Mouse (Mus musculus): ENCODE data around the gene Ect2l. TPM values are rescaled to one million over a fixed set of nuclear protein-coding genes. Genes with fewer than 3 reads are reported as not detected.
"Not testable (repeated sequence)": the region's sequence is repeated elsewhere in the genome, so short reads cannot be mapped to it uniquely, and the experiment has no call there.

Ect2l gene
- polyA plus RNA-seq, 1 experiment from 2014 or later = 0.11 TPM

DNA sequence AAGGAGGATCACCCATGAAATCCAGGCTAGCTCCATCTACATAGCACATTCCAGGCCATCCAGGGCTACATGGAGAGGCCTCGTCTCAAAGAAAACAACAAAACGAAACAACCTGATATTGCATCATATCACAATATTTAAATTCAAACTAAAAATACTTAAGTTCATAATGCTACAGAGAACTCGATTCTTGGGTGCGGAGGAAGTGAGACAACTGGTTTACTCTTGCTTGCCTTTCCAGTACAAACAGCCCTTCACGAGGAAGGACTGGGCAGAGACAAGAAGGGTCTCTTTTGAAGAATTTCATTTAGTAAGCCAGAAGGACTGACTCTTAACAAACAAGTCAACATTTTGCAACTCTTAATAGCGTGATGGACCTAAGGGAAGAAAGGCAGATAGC, 22.1 kb downstream of the Ect2l start:
- H3K9me3 ChIP-seq = no peaks in the 10 kb centered on the region
- H3K4me3 ChIP-seq (replicated peaks) = no peak overlapping the region
- no peak overlapping the region for H3K4me2 ChIP-seq (replicated peaks)
- 73% methylated on average over 6 of the region's 6 CpGs for WGBS
- H3K4me1 ChIP-seq (replicated peaks) = no peaks in the 10 kb centered on the region
- no peak overlapping the region for H3K9ac ChIP-seq
- ATAC-seq = no peak
- no peaks in the 10 kb centered on the region for H3K27me3 ChIP-seq (replicated peaks)
- no peak overlapping the region for H3K27ac ChIP-seq
- no peaks in the 10 kb centered on the region for H3K36me3 ChIP-seq

DNA sequence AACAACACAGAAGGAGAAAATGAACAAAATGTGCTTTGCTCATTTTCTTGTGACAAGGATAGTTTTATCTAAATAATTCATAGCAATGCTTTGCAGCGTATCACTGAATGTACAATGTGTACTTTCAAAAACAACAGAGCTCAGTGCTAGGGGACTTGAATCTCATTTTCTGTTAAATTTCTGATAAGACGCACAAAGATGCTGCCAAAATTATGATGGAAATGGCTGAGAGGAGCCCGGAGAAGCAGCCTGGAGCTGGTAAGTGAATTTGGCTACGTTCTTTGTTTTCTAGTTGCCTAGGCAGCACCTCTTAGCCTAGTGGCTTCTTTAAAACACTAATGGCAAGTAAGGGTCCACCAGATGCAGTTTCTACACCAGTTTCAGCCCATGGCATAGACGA, 28.4 kb downstream of the Ect2l start:
- ATAC-seq = no peak
- H3K4me3 ChIP-seq (replicated peaks) = no peak overlapping the region
- H3K27ac ChIP-seq = no peak overlapping the region
- no peaks in the 10 kb centered on the region for H3K36me3 ChIP-seq
- H3K9me3 ChIP-seq = no peaks in the 10 kb centered on the region
- no peak overlapping the region for H3K4me2 ChIP-seq (replicated peaks)
- WGBS = 78% methylated on average over 5 of the region's 5 CpGs
- no peaks in the 10 kb centered on the region for H3K4me1 ChIP-seq (replicated peaks)
- H3K27me3 ChIP-seq (replicated peaks) = no peaks in the 10 kb centered on the region
- H3K9ac ChIP-seq = no peak overlapping the region

DNA sequence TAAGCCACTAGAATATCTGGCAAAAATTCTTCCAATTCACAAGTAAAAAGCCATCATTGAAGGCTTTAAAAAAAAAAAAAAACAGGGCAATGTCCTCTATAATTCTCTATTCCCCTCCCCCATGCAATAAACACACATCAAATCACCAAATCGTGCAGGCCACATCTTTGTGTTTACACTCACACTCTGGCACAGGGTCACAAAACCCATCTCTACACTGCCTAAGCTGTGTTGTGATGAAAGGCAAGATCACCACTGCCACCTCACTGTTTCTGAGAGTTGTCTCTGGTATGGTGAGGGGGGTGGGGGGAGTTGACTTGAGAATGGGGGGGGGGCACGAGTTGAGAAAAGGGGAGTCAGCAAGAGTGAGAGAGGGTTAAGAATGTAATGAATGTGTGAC, 33.4 kb downstream of the Ect2l start:
- WGBS = 46% methylated on average over 2 of the region's 2 CpGs
- Histone ChIP-seq H3K9me3 (no peaks in the 10 kb centered on the region), H3K36me3 (no peaks in the 10 kb centered on the region), H3K4me2 (replicated peaks) (no peak overlapping the region), H3K4me3 (replicated peaks) (no peak overlapping the region), H3K4me1 (replicated peaks) (no peaks in the 10 kb centered on the region), H3K27me3 (replicated peaks) (no peaks in the 10 kb centered on the region), H3K9ac (no peak overlapping the region), H3K27ac (no peak overlapping the region)
- no peak for ATAC-seq

DNA sequence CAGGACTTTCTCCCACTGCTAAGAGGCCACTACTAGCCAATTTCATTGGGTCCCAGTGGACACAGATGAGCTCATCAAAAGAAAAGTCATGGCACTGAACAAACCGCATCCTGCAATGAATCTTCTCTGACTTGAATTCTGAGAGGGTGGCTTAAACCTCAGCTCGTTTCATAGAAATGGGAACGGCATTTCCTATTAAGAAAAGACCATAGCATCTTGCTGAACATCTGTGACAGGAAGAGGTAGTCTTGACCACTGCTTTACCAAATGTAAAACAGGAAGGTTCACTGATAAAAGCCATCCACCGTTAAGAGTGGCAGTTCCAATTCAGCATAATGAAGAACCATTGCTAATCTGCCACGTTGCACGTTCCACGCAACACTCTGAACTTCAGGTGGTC, 34.0 kb downstream of the Ect2l start:
- Histone ChIP-seq H3K27me3 (replicated peaks) (no peaks in the 10 kb centered on the region), H3K9me3 (no peaks in the 10 kb centered on the region), H3K27ac (no peak overlapping the region), H3K4me3 (replicated peaks) (no peak overlapping the region), H3K9ac (no peak overlapping the region), H3K4me2 (replicated peaks) (no peak overlapping the region), H3K4me1 (replicated peaks) (no peaks in the 10 kb centered on the region), H3K36me3 (no peaks in the 10 kb centered on the region)
- 87% methylated on average over 7 of the region's 7 CpGs for WGBS
- no peak for ATAC-seq

DNA sequence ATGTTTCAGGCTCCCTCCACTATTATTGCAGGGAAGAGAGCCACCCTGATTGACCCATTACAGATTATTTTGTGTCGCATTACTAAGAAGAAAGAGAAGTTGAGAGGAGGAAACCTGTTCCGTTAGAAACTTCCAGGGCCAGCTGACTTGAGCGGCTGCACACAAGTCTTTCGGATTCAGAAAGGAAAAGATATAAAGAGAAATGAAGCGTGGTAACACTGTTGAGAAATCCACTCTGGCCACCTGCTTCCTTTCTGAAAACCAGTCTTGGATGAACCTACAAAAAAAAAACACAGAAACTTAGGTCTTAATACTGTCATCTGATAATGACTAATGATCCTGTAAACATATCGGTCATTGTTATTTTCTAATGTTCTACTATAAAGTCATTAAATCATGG, 35.6 kb downstream of the Ect2l start:
- no peak overlapping the region for H3K9ac ChIP-seq
- no peak overlapping the region for H3K4me2 ChIP-seq (replicated peaks)
- no peaks in the 10 kb centered on the region for H3K27me3 ChIP-seq (replicated peaks)
- WGBS = 87% methylated on average over 6 of the region's 6 CpGs
- no peak overlapping the region for H3K27ac ChIP-seq
- H3K36me3 ChIP-seq = no peaks in the 10 kb centered on the region
- no peak overlapping the region for H3K4me3 ChIP-seq (replicated peaks)
- H3K9me3 ChIP-seq = no peaks in the 10 kb centered on the region
- H3K4me1 ChIP-seq (replicated peaks) = no peaks in the 10 kb centered on the region
- ATAC-seq = no peak

DNA sequence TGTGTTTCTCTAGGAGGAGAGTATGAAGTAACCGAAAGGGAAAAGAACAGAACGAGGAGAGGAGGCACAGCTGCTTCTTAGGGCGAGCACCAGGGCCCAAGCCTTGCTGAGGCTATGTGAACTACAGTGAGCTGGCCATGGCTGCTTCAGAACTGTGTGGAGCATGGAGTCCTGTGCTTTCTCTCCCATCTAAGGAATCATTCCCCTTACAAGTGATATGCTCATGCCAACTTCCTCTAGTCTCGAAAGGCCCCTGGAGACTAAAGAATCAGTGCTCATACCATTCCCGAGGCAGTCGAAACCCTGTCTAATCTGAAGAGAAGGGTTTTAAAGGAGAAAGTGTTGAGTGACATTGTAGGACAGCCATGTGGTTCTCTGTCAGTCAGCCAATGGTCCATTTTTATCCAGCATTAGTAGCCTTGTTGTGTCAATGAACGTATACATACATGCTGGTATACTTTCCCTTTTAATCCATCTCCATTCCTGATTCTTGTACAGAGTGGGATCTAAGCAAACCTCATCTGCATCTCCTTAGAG, 48.2 kb downstream of the Ect2l start:
- H3K4me2 ChIP-seq (replicated peaks) = no peak overlapping the region
- 87% methylated on average over 7 of the region's 7 CpGs for WGBS
- no peak for ATAC-seq
- H3K4me1 ChIP-seq (replicated peaks) = no peaks in the 10 kb centered on the region
- no peaks in the 10 kb centered on the region for H3K9me3 ChIP-seq
- H3K27ac ChIP-seq = no peak overlapping the region
- H3K27me3 ChIP-seq (replicated peaks) = no peaks in the 10 kb centered on the region
- H3K36me3 ChIP-seq = no peaks in the 10 kb centered on the region
- H3K4me3 ChIP-seq (replicated peaks) = no peak overlapping the region
- H3K9ac ChIP-seq = no peak overlapping the region

DNA sequence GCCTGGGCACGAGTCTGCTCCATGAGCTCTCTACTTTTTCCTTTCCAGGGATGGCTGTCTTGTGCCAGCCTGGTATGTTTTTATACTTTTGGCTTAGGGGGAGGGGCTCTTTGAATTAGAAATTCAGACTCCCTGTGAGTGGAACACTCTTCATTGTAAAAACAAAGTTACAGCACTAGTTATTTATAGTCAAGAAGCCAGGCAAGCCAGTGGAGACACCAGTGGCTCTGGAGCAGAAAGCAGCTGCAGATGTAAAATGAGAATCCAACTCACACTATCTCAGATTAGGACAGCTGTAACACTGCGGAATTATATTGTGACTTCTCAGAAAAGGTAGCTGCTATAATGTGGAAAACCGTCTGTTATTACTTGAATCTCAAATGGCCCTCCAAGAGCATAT, 63.5 kb downstream of the Ect2l start:
- no peak overlapping the region for H3K27ac ChIP-seq
- no peak overlapping the region for H3K9ac ChIP-seq
- no peak overlapping the region for H3K4me2 ChIP-seq (replicated peaks)
- no peak for ATAC-seq
- no peak overlapping the region for H3K4me3 ChIP-seq (replicated peaks)
- no peaks in the 10 kb centered on the region for H3K4me1 ChIP-seq (replicated peaks)
- 76% methylated on average over 3 of the region's 3 CpGs for WGBS
- no peaks in the 10 kb centered on the region for H3K36me3 ChIP-seq
- H3K9me3 ChIP-seq = no peaks in the 10 kb centered on the region
- no peaks in the 10 kb centered on the region for H3K27me3 ChIP-seq (replicated peaks)

DNA sequence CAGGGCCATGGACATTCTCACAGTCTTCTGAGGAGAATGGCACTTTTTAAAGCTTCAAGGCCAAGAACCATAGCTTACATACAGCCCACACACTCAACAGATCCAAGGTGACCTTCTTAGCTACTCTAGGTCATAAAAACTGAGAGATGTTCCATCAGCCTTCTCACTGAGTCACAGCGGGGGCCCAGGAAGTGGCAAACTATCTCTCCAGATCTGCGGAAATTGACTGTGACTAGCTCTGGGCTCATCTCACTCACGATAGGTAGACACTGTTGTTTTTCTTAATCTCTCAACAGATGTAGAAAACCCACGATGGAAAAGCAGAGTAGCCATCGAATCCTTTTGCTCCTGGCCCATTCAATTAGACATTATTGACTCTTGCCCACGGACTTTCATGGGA, 68.5 kb downstream of the Ect2l start:
- no peak for ATAC-seq
- H3K27me3 ChIP-seq (replicated peaks) = no peaks in the 10 kb centered on the region
- no peak overlapping the region for H3K4me3 ChIP-seq (replicated peaks)
- no peaks in the 10 kb centered on the region for H3K9me3 ChIP-seq
- WGBS = 82% methylated on average over 6 of the region's 6 CpGs
- no peak overlapping the region for H3K9ac ChIP-seq
- no peaks in the 10 kb centered on the region for H3K4me1 ChIP-seq (replicated peaks)
- H3K4me2 ChIP-seq (replicated peaks) = no peak overlapping the region
- H3K36me3 ChIP-seq = no peaks in the 10 kb centered on the region
- H3K27ac ChIP-seq = no peak overlapping the region

DNA sequence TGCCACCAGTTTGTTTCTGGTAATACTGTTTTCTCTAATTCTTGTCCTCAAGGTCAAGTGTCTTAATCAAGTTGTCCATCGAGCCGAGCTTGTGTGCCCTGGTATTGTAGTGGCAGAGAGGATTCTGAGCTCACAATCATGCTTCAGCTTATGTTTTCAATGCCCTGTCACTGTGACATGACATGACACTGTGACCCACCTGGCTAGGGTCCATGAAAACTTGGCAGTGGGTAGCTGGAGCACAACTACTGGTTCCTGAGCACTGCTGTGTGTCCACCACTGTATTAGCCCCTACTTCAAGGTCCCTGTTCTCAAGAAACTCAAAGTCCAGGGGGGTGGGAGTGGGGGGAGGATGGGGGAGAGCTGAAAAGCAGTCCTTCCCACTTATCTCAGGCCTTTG, 69.3 kb downstream of the Ect2l start:
- Histone ChIP-seq H3K4me2 (replicated peaks) (no peak overlapping the region), H3K27ac (no peak overlapping the region), H3K27me3 (replicated peaks) (no peaks in the 10 kb centered on the region), H3K9ac (no peak overlapping the region), H3K4me3 (replicated peaks) (no peak overlapping the region), H3K36me3 (no peaks in the 10 kb centered on the region), H3K4me1 (replicated peaks) (no peaks in the 10 kb centered on the region), H3K9me3 (no peaks in the 10 kb centered on the region)
- 88% methylated on average over 2 of the region's 2 CpGs for WGBS
- no peak for ATAC-seq

DNA sequence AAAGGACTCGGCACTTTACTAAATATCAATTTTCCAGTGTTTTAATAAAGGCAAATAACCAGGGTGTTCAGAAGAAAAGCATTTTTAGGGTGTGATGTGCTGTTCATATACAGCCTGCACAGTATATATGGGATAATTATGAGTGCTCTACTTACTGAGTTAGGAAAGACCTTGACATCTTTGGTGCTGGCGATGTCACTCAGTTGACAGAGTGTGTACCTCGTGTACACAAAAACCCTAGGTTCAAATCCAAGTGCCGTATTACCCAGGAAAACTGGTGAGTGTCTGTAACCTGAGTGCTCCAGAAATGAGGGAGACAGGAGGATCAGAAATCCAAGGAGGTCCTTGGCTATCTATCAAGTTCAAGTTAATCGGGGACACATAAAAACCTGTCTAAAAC, 71.1 kb downstream of the Ect2l start:
- Histone ChIP-seq H3K9ac (no peak overlapping the region), H3K36me3 (no peaks in the 10 kb centered on the region), H3K27ac (no peak overlapping the region), H3K4me1 (replicated peaks) (no peaks in the 10 kb centered on the region), H3K4me2 (replicated peaks) (peak overlapping the region; percentile 35; the same call in 1 of the 2 replicates), H3K27me3 (replicated peaks) (no peaks in the 10 kb centered on the region), H3K4me3 (replicated peaks) (peak overlapping the region; percentile 20; the same call in 1 of the 2 replicates), H3K9me3 (no peaks in the 10 kb centered on the region)
- no peak for ATAC-seq
- WGBS = 79% methylated on average over 5 of the region's 5 CpGs

DNA sequence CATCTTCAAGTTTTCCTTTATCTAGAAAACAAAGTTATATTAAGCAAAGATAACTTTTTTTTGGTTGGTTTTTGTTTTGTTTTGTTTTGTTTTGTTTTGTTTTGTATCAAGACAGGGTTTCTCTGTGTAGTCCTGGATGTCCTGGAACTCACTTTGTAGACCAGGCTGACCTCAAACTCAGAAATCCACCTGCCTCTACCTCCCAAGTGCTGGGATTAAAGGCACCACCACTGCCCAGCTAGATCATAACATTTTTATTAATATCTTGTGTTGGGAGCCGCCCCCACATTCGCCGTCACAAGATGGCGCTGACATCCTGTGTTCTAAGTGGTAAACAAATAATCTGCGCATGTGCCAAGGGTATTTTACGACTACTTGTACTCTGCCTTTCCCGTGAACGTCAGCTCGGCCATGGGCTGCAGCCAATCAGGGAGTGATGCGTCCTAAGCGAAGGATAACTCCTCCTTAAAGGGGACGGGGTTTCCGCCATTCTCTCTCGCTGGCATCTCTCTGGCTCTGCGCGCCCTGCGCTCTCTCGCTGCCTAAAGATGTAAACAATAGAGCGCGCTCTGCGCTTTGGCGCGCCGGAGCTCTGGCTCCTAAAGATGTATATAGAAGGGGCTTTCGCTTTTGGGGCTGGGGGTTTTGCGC, 71.7 kb downstream of the Ect2l start:
- not testable (repeated sequence) for H3K27ac ChIP-seq; H3K36me3 ChIP-seq; H3K4me1 ChIP-seq (replicated peaks); H3K9me3 ChIP-seq; H3K27me3 ChIP-seq (replicated peaks); H3K9ac ChIP-seq; ATAC-seq
- WGBS = 67% methylated on average over 15 of the region's 26 CpGs
- Histone ChIP-seq H3K4me2 (replicated peaks) (peak overlapping the region; percentile 35; the same call in 1 of the 2 replicates), H3K4me3 (replicated peaks) (peak overlapping the region; percentile 20; the same call in 1 of the 2 replicates)

DNA sequence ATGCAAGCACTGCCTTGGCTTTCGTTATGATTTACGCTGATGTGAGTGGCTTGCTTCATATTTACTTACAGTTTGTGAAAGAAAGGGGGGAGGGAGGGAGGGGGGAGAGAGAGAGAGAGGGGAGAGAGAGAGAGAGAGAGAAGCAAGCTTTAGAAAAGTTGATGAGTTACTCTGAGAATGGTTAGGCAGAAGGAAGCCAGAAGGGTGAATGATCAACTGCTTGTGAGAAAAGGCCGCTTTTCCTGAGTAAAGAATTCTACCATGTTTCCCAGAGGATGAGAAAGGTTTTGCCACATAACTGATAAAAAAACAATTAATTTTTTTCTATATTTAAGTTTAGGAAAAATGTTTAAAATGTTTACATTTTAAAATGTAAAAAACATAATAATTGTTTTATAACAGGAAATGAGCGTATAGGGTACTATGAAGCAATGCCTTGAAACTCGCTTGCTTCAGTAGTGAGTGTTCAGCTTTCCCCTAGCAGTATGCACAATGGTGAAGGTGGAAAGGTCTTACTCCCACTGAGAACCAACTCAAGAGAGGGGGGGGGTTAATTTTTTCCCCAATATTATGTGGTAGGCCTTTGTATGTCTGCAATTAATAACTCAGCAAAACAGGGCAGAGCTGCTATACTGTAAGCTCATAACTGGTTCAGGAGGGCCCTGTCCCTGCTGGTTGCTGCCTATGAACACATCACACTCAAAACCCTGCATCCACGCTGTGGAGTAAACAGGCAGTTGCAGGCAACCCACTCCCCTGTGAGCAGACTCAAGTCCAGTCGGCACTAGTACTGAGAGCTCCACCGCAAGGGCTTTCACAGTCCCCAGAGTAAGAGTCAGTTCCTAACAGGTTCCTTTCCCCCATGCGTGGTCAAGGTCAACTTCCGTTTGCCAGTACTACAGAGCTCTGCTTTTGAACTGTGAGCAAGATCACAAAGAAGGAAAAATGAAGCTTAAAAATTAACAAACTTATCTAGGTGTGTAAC, 78.7 kb downstream of the Ect2l start:
- Histone ChIP-seq H3K9me3 (no peaks in the 10 kb centered on the region), H3K4me2 (replicated peaks) (no peak overlapping the region), H3K36me3 (no peaks in the 10 kb centered on the region), H3K27ac (peak overlapping the region; percentile 71), H3K27me3 (replicated peaks) (no peaks in the 10 kb centered on the region), H3K4me1 (replicated peaks) (no peaks in the 10 kb centered on the region), H3K9ac (no peak overlapping the region), H3K4me3 (replicated peaks) (no peak overlapping the region)
- ATAC-seq = peak; percentile 84
- WGBS = 72% methylated on average over 10 of the region's 10 CpGs

Measured in intestine, embryonic 15.5 days (tissue).